Mouse (Mus musculus) frontal cortex, adult 2 months (tissue): ENCODE results near the gene Myf6. TPM values are rescaled to one million over a fixed set of nuclear protein-coding genes. Genes with fewer than 3 reads are reported as not detected.

Experiments
- DNase-seq, 2 experiments: peaks; one replicate each; pipeline ENCODE4 v3.0.0; 2022; ENCODE audit warnings: low spot score in 1 of 2; ENCODE audit errors: extremely low spot score in 1 of 2
- polyA plus RNA-seq: library from polyadenylated mRNA; depleted of rRNA; stranded (reverse); fragments of >200 nt; gene quantifications from 2 replicates; pipeline ENCODE4 v1.2.3, GENCODE M21; 2012; rRNA removed

Gene Myf6
- polyA plus RNA-seq, 1 experiment, result not detected

DNA sequence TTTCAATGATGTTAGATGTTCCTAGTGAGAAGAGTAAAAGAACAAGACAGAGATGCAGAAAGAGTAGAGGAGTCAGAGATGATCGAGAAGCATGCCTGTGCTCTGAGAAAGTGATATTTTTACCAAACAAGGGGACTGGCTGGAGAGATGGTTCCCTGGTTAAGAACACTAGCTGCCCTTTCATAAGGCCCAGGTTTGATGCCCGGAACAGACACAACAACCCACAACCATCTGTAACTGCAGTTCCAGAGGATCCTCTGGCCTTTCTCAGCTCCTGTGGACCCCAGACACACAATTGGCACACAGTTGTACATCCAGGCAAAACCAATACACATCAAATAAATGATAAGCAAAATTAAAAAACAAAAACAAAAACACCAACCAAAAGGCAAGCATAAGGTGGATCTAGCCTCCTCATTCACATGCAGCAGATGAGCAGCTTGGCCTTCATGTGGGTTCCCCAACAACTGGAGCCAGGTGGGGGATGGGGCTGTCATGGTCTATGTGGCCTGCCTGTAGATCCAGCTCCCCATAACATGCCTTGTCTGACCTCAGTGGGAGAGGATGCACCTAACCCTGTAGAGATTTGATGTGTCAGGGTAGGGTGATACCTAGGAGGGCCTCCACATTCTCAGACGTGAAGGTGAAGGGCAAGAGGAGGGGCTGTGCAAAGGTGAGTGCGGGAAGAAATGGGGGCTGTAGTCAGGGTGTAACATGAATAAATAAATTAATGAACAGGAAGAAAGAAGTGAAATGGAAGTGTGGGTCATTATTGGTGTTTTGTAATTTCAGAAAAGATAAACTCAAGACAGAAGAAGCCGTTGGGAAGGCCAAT lies 44.8 kb downstream of the Myf6 start:
- no peak for DNase-seq

Other genes starting within 250 kb of the Myf6 start
- 21.3 and 23.9 TPM in 2 replicates for gene Lin7a, start 223.1 kb downstream of the Myf6 start, polyA plus RNA-seq
- gene Myf5, start 8.6 kb downstream of the Myf6 start, polyA plus RNA-seq, result not detected in 2 replicates
- gene Ptprq, start 225.3 kb upstream of the Myf6 start, polyA plus RNA-seq, result 0.02 and 0.04 TPM in 2 replicates